Mouse (Mus musculus): ENCODE measurements around the gene Pdlim7. TPM values are rescaled to one million over a fixed set of nuclear protein-coding genes. Genes with fewer than 3 reads are reported as not detected.

Gene Pdlim7
- polyA plus RNA-seq (2012; ENCODE audit: low replicate concordance), result 81.6 and 121 TPM in 2 replicates

GRCm38 (mm10) chr13:55513111-55513748, at the start of gene Pdlim7:
Gene Pdlim7, minus strand, starts transcription at chr13:55513676.

GRCm38 (mm10) chr13:55536194-55537175, 23.0 kb upstream of the Pdlim7 start, which contains the start of gene Ddx41:
Gene Ddx41, minus strand, starts transcription at chr13:55536658.

GRCm38 (mm10) chr13:55529198-55529915, 15.9 kb upstream of the Pdlim7 start, which contains the start of gene Dok3:
Gene Dok3, minus strand, starts transcription at chr13:55529296.

GRCm38 (mm10) chr13:55487578-55488498, 25.6 kb downstream of the Pdlim7 start, which contains the start of gene Dbn1:
Gene Dbn1, minus strand, starts transcription at chr13:55488111.

DNA sequence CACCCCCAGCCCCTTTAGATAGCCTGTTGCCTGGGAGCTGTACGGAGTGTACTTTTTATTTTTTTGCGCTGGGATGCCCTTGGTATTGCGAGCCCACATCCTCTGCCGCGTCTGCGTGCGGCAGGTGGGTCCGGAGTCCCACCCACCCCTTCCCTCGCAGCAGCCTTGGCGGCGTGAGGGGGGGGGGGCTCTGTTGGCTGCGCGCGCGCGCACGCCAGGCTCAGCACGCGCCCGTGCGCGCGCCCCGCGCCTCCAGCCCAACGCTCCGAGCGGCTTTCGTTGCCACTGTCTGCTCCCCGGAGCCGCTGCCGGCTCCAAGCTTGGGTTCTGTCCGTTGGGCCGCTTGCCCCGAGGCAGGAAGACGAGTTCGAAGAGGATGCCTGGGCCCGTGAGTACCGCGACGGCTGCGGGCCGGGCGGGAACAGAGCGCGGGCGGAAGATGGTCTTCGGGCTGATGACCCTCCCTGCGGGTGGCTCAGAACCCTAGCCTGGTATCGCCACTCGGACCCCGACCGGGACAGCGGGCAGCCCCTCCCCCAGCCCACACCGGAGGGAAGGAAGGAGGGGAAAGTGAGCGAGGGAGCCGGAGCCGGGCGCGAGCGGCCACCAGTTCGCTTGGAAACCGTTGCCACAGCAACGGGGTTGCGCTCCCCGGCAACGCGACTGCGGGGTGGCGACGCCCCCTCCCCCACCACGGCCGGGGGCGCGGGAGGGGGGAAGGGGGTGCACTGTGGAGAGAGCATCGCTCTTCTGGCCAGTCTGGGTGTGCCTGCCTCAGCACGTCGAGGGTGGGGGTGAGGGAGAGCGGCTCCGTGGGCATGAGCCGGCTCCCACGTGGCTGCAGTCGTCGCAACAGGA, 49.2 kb downstream of the Pdlim7 start, which contains the start of gene Prr7:
Gene Prr7, plus strand, starts transcription at position 241 of the 858 bp plus-strand sequence.

Other genes starting within 250 kb of the Pdlim7 start
- 179 and 301 TPM in 2 replicates for gene Prelid1, start 193.2 kb downstream of the Pdlim7 start, polyA plus RNA-seq (2012; ENCODE audit: low replicate concordance)
- 62.5 and 73.7 TPM in 2 replicates for gene Rab24, start 191.7 kb downstream of the Pdlim7 start, polyA plus RNA-seq (2012; ENCODE audit: low replicate concordance)
- 21.1 and 29.5 TPM in 2 replicates for gene Mxd3, start 183.9 kb downstream of the Pdlim7 start, polyA plus RNA-seq (2012; ENCODE audit: low replicate concordance)
- 50.0 and 75.4 TPM in 2 replicates for gene Lman2, start 150.9 kb downstream of the Pdlim7 start, polyA plus RNA-seq (2012; ENCODE audit: low replicate concordance)
- 7.6 and 7.9 TPM in 2 replicates for gene Rgs14, start 143.9 kb downstream of the Pdlim7 start, polyA plus RNA-seq (2012; ENCODE audit: low replicate concordance)
- 0.12 TPM in 1 of 2 replicates, not detected in the other for gene Slc34a1, start 115.5 kb downstream of the Pdlim7 start, polyA plus RNA-seq (2012; ENCODE audit: low replicate concordance)
- not detected in 2 replicates for gene Pfn3, start 98.4 kb downstream of the Pdlim7 start, polyA plus RNA-seq (2012; ENCODE audit: low replicate concordance)
- gene F12, start 86.9 kb downstream of the Pdlim7 start, polyA plus RNA-seq (2012; ENCODE audit: low replicate concordance), result not detected in 2 replicates
- 104 and 119 TPM in 2 replicates for gene Grk6, start 68.6 kb downstream of the Pdlim7 start, polyA plus RNA-seq (2012; ENCODE audit: low replicate concordance)
- 7.6 and 17.6 TPM in 2 replicates for gene Prr7, start 49.4 kb downstream of the Pdlim7 start, polyA plus RNA-seq (2012; ENCODE audit: low replicate concordance)
- 7.5 and 13.0 TPM in 2 replicates for gene Dbn1, start 25.6 kb downstream of the Pdlim7 start, polyA plus RNA-seq (2012; ENCODE audit: low replicate concordance)
- gene Dok3, start 15.6 kb upstream of the Pdlim7 start, polyA plus RNA-seq (2012; ENCODE audit: low replicate concordance), result 130 and 341 TPM in 2 replicates
- gene Ddx41, start 23.0 kb upstream of the Pdlim7 start, polyA plus RNA-seq (2012; ENCODE audit: low replicate concordance), result 55.9 and 93.7 TPM in 2 replicates
- 70.3 and 217 TPM in 2 replicates for gene Fam193b, start 57.4 kb upstream of the Pdlim7 start, polyA plus RNA-seq (2012; ENCODE audit: low replicate concordance)
- 98.3 and 191 TPM in 2 replicates for gene Tmed9, start 60.1 kb upstream of the Pdlim7 start, polyA plus RNA-seq (2012; ENCODE audit: low replicate concordance)
- gene B4galt7, start 86.2 kb upstream of the Pdlim7 start, polyA plus RNA-seq (2012; ENCODE audit: low replicate concordance), result 10.5 and 13.1 TPM in 2 replicates
- gene Caml, start 109.3 kb upstream of the Pdlim7 start, polyA plus RNA-seq (2012; ENCODE audit: low replicate concordance), result 15.1 and 16.2 TPM in 2 replicates
- gene Ddx46, start 121.4 kb upstream of the Pdlim7 start, polyA plus RNA-seq (2012; ENCODE audit: low replicate concordance), result 9.6 and 22.7 TPM in 2 replicates
- gene B230219D22Rik, start 179.4 kb upstream of the Pdlim7 start, polyA plus RNA-seq (2012; ENCODE audit: low replicate concordance), result 9.0 and 10.1 TPM in 2 replicates
- gene Txndc15, start 201.0 kb upstream of the Pdlim7 start, polyA plus RNA-seq (2012; ENCODE audit: low replicate concordance), result 19.3 and 20.7 TPM in 2 replicates
- gene Pcbd2, start 213.7 kb upstream of the Pdlim7 start, polyA plus RNA-seq (2012; ENCODE audit: low replicate concordance), result 11.1 and 23.8 TPM in 2 replicates

Data from leukemia stem cell, adult 10-12 weeks (primary cell).